Mouse (Mus musculus) embryonic facial prominence, embryonic 10.5 days (tissue): ENCODE results near the gene Gper1. TPM values are rescaled to one million over a fixed set of nuclear protein-coding genes. Genes with fewer than 3 reads are reported as not detected.

Source experiments
- DNase-seq: peaks from one replicate; pipeline ENCODE4 v3.0.0-alpha.2; 2017; ENCODE audit warnings: low spot score
- H3K27ac ChIP-seq: fragments of 300-500 bp; sonication (generic); replicated peaks from 2 replicates; pipeline ENCODE4 v1.5.1; 2016; ENCODE audit warnings: mild to moderate bottlenecking
- H3K27me3 ChIP-seq: fragments of 300-500 bp; sonication (generic); replicated peaks from 2 replicates; pipeline ENCODE4 v1.6.1; 2016; ENCODE audit warnings: low read depth, mild to moderate bottlenecking; ENCODE audit not compliant: poor library complexity, severe bottlenecking
- H3K36me3 ChIP-seq: fragments of 300-500 bp; sonication (generic); replicated peaks from 2 replicates; pipeline ENCODE4 v1.6.1; 2016; ENCODE audit warnings: mild to moderate bottlenecking, moderate library complexity
- H3K4me1 ChIP-seq: fragments of 300-500 bp; sonication (generic); 2 replicates; pipeline ENCODE4 v1.6.1; 2016
- H3K4me3 ChIP-seq: fragments of 300-500 bp; sonication (generic); 2 replicates; pipeline ENCODE4 v1.5.1; 2016; ENCODE audit warnings: mild to moderate bottlenecking, moderate library complexity
- H3K9me3 ChIP-seq: fragments of 300-500 bp; sonication (generic); 2 replicates; pipeline ENCODE4 v1.6.1; 2016; ENCODE audit warnings: mild to moderate bottlenecking
- WGBS: fragments of 180-500 bp; shearing (Covaris S2); methylation state at CpG from one replicate; pipeline ENCODE4 v1.1.7; 2016; 5-methylcytosine and 5-hydroxymethylcytosine counted together
- polyA plus RNA-seq: library from polyadenylated mRNA; unstranded; fragments of >200 nt; fragmentation: Nextera tagmentation; extraction: Ambion mirVana; gene quantifications from 2 replicates; pipeline ENCODE4 v1.2.1, GENCODE M21; 2016

Gene Gper1
- 0.33 and 0.46 TPM in 2 replicates for polyA plus RNA-seq

GRCm38 (mm10) chr5:139423026-139423865, at the start of gene Gper1:
Gper1 (plus strand) TSS chr5:139423151.
- Histone ChIP-seq H3K9me3 (no peaks in the 10 kb centered on the region), H3K4me3 (no peak within 1 kb of the TSS), H3K4me1 (peaks cover 18% of the 10 kb centered on the region), H3K36me3 (peaks cover 12% of the 10 kb centered on the region; the same call in 1 of the 2 replicates), H3K27me3 (no peaks in the 10 kb centered on the region), H3K27ac (0 out of 2 replicates have a peak within 1 kb of the TSS, but pooled peaks have one; percentile 44)
- DNase-seq: no peak
- WGBS: 63% methylated on average over 21 of the region's 21 CpGs

DNA sequence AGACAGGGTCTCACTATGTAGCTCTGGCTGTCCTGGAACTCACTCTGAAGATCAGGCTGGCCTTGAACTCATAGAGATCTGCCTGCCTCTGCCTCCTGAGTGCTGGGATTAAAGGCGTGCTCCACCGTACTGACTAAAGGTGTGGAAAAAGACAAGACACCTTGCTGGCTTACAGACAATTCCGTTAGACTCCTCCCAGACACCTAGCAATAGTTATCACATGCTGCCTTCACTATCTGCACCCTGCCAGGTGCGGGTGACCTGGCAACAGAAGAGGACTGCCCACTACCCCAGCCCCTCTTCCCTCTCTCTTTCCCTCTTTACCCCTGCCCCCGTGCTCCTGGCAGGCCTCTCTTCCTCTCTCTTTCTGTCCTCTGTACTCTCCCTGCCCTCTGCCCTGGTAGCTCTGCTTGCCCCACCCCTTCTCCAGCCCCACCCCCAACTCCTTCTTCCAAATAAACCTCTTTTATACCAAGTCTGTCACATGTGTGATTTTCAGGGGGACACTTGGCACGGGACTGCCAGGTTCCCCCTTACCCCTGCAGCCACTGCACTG, 49.0 kb upstream of the Gper1 start:
- DNase-seq: no peak
- no peaks in the 10 kb centered on the region for H3K27me3 ChIP-seq
- no peaks in the 10 kb centered on the region for H3K9me3 ChIP-seq
- 86% methylated on average over 6 of the region's 6 CpGs for whole genome bisulfite sequencing
- no peak overlapping the region for H3K27ac ChIP-seq
- H3K4me1 ChIP-seq: peaks cover 61% of the 10 kb centered on the region
- H3K36me3 ChIP-seq: no peaks in the 10 kb centered on the region
- no peak overlapping the region for H3K4me3 ChIP-seq

- H3K4me1 ChIP-seq: peaks cover 65% of the 10 kb centered on the region
These were observed 48.1 kb upstream of the Gper1 start for GRCm38 (mm10) chr5:139374841-139375240.

DNA sequence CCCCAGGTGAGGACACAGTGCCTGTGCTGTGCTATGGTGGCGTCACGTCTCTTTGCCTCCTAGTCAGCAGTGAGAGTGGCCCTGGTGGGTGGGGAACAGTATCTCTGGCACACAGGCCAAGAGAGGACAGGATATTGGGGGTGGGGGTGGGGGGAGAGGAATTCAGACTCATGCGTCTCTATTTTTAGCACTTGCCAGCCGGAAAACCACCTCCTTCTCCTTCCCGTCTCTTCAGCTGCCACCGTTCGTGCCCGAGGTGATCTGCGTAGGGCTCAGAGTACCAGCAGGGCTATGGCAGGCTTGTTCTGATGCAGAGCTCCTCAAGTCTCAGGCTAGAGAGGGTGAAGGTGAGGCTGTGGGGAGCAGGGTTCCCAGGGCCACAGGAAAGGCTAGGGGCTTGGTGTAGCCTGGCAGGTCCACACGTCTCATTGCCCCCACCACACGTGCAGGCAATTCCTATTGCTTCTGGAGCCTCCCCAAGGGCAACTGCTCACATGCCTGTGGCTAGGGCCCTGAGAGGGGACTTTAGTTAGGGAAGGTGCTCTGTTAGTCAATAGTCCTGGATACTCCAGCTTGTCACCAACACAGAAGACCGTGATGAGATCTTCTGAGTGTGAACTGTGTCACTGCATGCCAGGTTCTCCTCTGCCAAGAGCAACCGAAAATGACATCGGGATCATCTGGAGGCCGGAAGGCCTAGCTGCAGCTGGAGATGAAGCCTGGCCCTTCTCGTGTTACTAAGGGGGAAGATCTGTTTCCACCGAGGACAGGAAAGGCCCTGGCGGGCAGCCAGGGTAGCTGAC, 45.3 kb upstream of the Gper1 start, which contains the start of gene Gpr146:
TSS of gene Gpr146 (plus strand) at position 230 of the 803 bp plus-strand sequence.
- H3K27me3 ChIP-seq: peaks cover 5% of the 10 kb centered on the region; the same call in 1 of the 2 replicates
- no peaks in the 10 kb centered on the region for H3K36me3 ChIP-seq
- peaks cover 59% of the 10 kb centered on the region for H3K4me1 ChIP-seq
- peak within 1 kb of the TSS; percentile 5; the same call in 1 of the 2 replicates for H3K4me3 ChIP-seq
- peak within 1 kb of the TSS; percentile 78 for H3K27ac ChIP-seq
- H3K9me3 ChIP-seq: no peaks in the 10 kb centered on the region
- no peak for DNase-seq
- 70% methylated on average over 18 of the region's 18 CpGs for WGBS

More at GRCm38 (mm10) chr5:139374841-139375240, 48.1 kb upstream of the Gper1 start:
- no peaks in the 10 kb centered on the region for H3K9me3 ChIP-seq
- no peak overlapping the region for H3K27ac ChIP-seq
- DNase-seq: no peak
- no peak overlapping the region for H3K4me3 ChIP-seq
- no peaks in the 10 kb centered on the region for H3K36me3 ChIP-seq
- WGBS: 85% methylated on average over 2 of the region's 2 CpGs
- no peaks in the 10 kb centered on the region for H3K27me3 ChIP-seq

DNA sequence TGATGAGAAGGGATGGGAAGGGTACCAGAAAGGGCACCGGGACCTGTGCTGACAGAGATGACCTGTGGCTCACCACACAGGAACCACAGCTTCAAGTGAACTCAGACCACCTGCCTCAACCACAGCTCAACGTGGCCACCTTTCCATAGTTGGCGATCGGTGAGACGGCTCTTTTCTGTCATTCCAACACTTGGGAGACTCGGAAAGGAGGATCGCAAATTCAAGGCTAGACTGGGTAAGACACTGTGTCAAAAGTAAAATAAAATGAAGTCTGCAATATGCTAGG, 44.7 kb upstream of the Gper1 start:
- H3K27ac ChIP-seq: peak overlapping the region; percentile 78
- 91% methylated on average over 7 of the region's 7 CpGs for WGBS
- H3K36me3 ChIP-seq: no peaks in the 10 kb centered on the region
- H3K4me3 ChIP-seq: peak overlapping the region; percentile 3; the same call in 1 of the 2 replicates
- H3K9me3 ChIP-seq: no peaks in the 10 kb centered on the region
- peaks cover 5% of the 10 kb centered on the region; the same call in 1 of the 2 replicates for H3K27me3 ChIP-seq
- H3K4me1 ChIP-seq: peaks cover 59% of the 10 kb centered on the region
- DNase-seq: no peak

GRCm38 (mm10) chr5:139378986-139379629, 43.8 kb upstream of the Gper1 start:
- WGBS: 53% methylated on average over 21 of the region's 21 CpGs
- Histone ChIP-seq H3K4me1 (peaks cover 59% of the 10 kb centered on the region), H3K4me3 (no peak overlapping the region), H3K36me3 (no peaks in the 10 kb centered on the region), H3K27me3 (peaks cover 5% of the 10 kb centered on the region; the same call in 1 of the 2 replicates), H3K9me3 (no peaks in the 10 kb centered on the region), H3K27ac (peak overlapping the region; percentile 83)
- peak; percentile 59 for DNase-seq

GRCm38 (mm10) chr5:139379771-139380384, 43.1 kb upstream of the Gper1 start:
- no peak for DNase-seq
- Histone ChIP-seq H3K36me3 (no peaks in the 10 kb centered on the region), H3K4me3 (peak overlapping the region; percentile 83), H3K27me3 (peaks cover 5% of the 10 kb centered on the region; the same call in 1 of the 2 replicates), H3K9me3 (no peaks in the 10 kb centered on the region), H3K27ac (peak overlapping the region; percentile 83), H3K4me1 (peaks cover 62% of the 10 kb centered on the region)
- WGBS: 27% methylated on average over 8 of the region's 8 CpGs

DNA sequence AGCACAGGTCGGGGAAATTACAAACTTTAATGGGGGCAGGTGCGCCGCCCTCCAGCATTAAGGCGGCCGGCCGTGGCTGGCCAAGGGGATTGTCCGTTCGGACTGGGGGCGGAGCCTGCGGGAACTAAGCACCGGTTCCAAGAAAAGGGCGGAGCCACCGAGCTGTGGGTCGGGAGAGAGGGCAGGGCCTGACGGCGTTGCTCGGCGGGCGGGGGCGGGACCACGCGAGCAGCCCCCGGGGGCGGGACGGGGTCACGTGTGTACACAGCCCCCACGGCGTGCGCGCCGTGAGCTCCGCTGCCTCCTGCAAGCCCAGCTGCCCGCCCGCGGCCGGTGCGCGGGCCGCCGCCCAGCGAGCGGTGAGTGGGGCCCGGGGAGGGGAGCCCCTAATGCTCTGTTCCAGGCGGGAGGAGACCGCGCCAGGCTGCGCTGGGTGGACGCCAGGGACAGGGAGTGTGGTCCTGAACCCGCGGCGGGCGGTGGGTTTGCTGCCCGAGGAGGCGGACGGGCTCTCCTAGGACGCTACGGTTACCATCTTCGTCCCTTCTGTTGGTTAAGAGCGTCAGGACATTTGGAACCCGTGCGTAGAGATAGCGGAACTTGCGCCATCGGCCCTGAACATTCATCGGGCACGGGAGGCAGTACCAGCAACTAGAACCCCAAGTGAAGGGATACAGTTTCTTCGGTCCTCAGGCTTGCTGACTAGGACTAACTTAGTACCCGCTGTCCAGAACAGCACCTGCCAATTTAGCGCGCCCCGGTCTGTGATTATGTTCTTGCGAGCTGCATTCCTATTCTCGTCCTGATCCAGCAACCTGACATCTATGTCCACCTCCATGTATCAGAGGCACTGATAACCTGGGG, 42.3 kb upstream of the Gper1 start:
- Histone ChIP-seq H3K27ac (peak overlapping the region; percentile 83), H3K9me3 (no peaks in the 10 kb centered on the region), H3K27me3 (peaks cover 5% of the 10 kb centered on the region; the same call in 1 of the 2 replicates), H3K36me3 (no peaks in the 10 kb centered on the region), H3K4me1 (peaks cover 66% of the 10 kb centered on the region), H3K4me3 (peak overlapping the region; percentile 83)
- peak; percentile 91 for DNase-seq
- 2% methylated on average over 73 of the region's 73 CpGs for WGBS

- no peaks in the 10 kb centered on the region for H3K9me3 ChIP-seq
- H3K4me3 ChIP-seq: peak overlapping the region; percentile 31; the same call in 1 of the 2 replicates
- peak overlapping the region; percentile 57; the same call in 1 of the 2 replicates for H3K27ac ChIP-seq
- WGBS: 82% methylated on average over 18 of the region's 18 CpGs
- peaks cover 66% of the 10 kb centered on the region for H3K4me1 ChIP-seq
- peaks cover 5% of the 10 kb centered on the region; the same call in 1 of the 2 replicates for H3K27me3 ChIP-seq
- no peaks in the 10 kb centered on the region for H3K36me3 ChIP-seq
- no peak for DNase-seq
These were observed 41.1 kb upstream of the Gper1 start for GRCm38 (mm10) chr5:139381586-139382513.

- Histone ChIP-seq H3K27ac (peak overlapping the region; percentile 49), H3K36me3 (no peaks in the 10 kb centered on the region), H3K9me3 (no peaks in the 10 kb centered on the region), H3K4me1 (peaks cover 65% of the 10 kb centered on the region), H3K4me3 (no peak overlapping the region), H3K27me3 (peaks cover 5% of the 10 kb centered on the region; the same call in 1 of the 2 replicates)
- WGBS: 83% methylated on average over 8 of the region's 8 CpGs
- DNase-seq: no peak
These were observed 40.2 kb upstream of the Gper1 start for GRCm38 (mm10) chr5:139382760-139383159.
